Mouse (Mus musculus) small intestine, adult 10 weeks (tissue): ENCODE results near the gene Ube2e1. TPM values are rescaled to one million over a fixed set of nuclear protein-coding genes. Genes with fewer than 3 reads are reported as not detected.

ENCODE experiments used
- polyA plus RNA-seq: library from polyadenylated mRNA; stranded (reverse); fragments of 350-450 nt; fragmentation: Illumina TruSeq; extraction: RNeasy Lipid Tissue Mini Kit (QIAGEN cat#74804); gene quantifications from one replicate; pipeline ENCODE4 v1.2.3, GENCODE M21; 2014; ENCODE audit warnings: low replicate concordance

The Ube2e1 gene
- polyA plus RNA-seq, result 145 TPM

DNA sequence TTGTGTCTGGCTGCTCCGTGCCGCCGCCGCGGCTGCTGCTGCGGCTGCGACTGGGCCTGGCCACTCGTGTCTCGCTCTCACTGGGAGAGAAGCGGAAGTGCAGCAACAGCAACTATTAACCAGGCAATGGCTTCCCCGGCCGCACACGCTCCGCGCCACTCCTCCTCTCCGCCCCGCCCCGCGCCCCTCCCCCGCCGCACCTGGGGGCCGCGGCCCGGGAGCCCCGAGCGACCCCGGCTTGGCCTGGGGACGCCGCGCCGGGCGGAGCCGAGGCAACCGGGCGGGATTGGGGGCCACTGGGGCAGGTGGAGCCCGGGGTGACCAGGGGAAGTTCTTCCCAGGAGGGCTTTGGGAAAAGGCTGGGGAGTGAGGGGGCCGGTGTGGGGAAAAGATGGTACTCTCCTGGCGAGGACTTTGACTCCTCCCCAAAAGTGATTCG is at the start of gene Ube2e1:
Gene Ube2e1, minus strand, starts transcription at position 167 of the 439 bp plus-strand sequence.

DNA sequence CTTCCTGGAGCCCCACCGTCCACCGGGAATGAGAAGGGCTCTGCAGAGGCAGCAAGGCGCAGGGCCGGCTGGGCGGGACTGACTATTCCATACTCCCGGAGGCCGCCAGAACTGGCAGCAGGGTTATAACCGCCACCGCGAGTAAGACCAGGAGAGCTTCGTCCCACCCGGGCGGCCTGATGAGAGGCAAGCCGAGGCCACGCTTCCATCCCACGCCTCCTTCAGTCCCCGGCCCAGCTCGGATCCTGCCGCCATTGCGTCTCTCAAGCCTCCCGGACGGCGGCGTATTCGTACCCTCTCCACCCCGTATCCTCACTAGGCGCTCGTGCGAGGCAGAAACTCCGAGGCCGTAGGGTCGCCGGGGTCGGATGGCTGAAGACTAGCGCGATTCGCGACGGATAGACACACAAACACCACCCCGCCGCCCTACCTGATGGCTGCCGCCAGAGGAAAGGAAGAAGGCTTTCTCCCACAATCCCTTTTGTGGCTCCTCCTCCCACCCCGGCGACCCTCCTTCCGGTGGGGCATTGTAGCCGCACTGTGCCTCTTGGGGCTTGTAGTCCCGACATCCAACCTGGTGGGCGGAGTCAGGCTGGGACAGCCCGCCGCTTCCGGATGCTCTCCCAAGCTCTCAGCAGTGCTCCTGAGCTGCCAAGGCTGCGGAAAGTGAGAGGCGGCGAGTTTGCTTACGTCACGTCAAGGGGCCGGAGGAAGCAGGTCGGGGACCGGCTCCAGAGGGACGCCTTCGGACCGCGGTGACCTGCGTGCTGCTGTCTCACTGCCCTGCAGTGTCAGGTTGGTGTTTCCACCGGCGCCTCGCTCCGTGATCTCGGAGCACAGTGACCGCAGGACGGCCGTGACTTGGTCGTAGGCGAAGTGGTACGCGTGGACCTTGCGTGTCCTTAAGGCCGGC is 60.9 kb downstream of the Ube2e1 start, which contains the start of the genes Nkiras1 and Rpl15:
Gene Nkiras1, plus strand, starts transcription at position 608 of the 913 bp plus-strand sequence.
Gene Rpl15, minus strand, starts transcription at position 863 of the 913 bp plus-strand sequence.

DNA sequence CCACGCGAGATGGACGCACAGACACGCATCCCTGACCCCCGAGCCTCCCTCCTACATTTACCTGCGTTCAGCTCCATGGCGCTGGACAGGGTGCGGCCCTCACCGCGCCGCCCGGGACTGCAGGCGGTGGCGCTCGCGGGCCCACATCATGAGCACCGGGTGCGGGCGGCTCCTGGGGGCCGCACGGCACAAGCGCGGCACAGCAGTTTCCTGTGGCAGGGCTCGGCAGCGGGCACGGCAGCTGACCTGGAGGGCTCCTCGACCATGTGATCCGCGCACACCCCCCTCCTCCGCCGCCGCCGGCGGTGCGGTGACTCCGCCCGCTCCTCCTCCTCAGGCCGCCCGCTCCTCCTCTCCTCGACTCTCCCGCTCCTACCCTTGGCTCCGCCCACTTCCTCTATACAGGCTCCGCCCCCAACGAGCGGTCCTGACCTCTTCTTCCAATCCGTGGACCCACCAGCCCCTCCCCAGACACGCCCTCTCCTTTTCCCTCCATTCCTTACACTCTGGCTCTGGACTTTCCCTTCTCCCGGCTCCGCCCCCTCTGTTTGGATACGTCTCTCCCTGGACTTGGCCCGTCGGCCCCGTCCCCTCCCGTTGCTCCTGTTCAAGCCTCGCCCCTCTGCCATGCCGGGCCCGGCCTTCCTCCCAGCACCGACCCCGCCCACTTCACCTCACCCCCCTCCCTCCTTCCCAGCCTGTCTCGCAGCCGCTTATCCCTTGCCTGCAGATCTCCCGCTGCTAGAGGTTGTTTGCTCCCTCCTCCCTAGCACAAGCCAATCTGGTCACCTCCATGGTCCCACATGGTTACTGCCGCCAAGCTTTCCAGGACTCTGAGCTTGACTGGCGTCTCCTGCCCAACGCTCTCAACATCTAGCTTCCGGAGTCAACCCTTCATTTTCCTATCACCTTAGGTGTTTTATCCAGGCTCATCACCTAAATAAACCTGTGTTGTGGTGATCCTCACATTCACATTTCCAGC is 92.6 kb downstream of the Ube2e1 start, which contains the start of gene Nr1d2:
Gene Nr1d2, minus strand, starts transcription at position 378 of the 982 bp plus-strand sequence.

Other genes starting within 250 kb of the Ube2e1 start
- 138 TPM for gene Nr1d2, start 92.7 kb downstream of the Ube2e1 start, polyA plus RNA-seq
- gene Nkiras1, start 60.7 kb downstream of the Ube2e1 start, polyA plus RNA-seq, result 46.6 TPM
- 116 TPM for gene Rpl15, start 60.5 kb downstream of the Ube2e1 start, polyA plus RNA-seq